Mouse (Mus musculus): Measurements from ENCODE around the gene Sorcs2. TPM values are rescaled to one million over a fixed set of nuclear protein-coding genes. Genes with fewer than 3 reads are reported as not detected.

Gene Sorcs2
- polyA plus RNA-seq, 1 experiment from 2014 or later: 11.7 TPM

DNA sequence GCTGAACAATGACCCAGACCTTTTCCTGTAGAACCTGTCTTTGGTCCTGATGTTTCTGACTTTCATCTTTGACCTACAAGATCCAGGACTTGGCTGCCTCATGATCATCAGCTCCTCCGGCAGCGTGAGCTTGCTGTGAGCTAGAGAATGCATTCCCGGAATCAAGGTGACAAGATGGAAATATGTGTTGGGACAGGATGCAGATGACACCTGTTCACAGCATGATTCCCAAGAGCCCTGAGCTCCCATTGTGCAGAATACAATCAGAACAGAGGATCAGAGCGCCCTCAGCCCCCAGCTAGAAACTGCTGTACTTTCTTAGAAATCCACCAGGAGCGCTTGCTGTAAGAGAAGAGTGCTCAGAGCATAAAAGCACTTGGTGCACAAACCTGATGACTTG lies 311.0 kb downstream of the Sorcs2 start:
- Histone ChIP-seq H3K27ac (no peak overlapping the region), H3K4me3 (no peak overlapping the region), H3K4me1 (replicated peaks) (peaks cover 36% of the 10 kb centered on the region), H3K9ac (no peak overlapping the region), H3K27me3 (0 out of 2 replicates have a peak, but pooled peaks cover 3% of the 10 kb centered on the region), H3K4me2 (no peak overlapping the region), H3K9me3 (no peaks in the 10 kb centered on the region), H3K36me3 (no peaks in the 10 kb centered on the region)
- WGBS: 84% methylated on average over 5 of the region's 5 CpGs
- ATAC-seq (ENCODE audit: low FRiP score): no peak

DNA sequence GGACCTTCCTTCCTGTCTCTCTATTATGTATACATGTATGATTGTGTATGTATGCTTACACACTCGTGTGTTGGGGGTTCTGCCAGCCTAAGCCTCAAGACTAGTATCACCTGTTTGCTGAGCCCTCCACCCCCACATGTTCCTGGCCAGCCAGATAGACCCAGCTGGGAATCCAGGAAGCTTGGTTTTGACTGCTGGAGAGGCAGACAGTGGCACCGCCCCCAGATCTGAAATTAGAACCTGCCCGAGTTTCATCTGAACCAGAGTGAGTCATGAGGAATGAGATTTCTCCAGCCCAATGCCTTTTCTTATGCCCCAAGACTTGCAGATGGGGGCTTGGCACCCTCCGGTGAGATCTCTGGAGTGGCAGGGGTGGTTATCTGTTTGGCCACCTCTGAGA lies 312.3 kb downstream of the Sorcs2 start:
- Histone ChIP-seq H3K9ac (no peak overlapping the region), H3K4me1 (replicated peaks) (peaks cover 47% of the 10 kb centered on the region), H3K27me3 (0 out of 2 replicates have a peak, but pooled peaks cover 8% of the 10 kb centered on the region), H3K9me3 (no peaks in the 10 kb centered on the region), H3K27ac (no peak overlapping the region), H3K36me3 (no peaks in the 10 kb centered on the region), H3K4me3 (no peak overlapping the region), H3K4me2 (no peak overlapping the region)
- 89% methylated on average over 4 of the region's 4 CpGs for WGBS
- ATAC-seq (ENCODE audit: low FRiP score): no peak

DNA sequence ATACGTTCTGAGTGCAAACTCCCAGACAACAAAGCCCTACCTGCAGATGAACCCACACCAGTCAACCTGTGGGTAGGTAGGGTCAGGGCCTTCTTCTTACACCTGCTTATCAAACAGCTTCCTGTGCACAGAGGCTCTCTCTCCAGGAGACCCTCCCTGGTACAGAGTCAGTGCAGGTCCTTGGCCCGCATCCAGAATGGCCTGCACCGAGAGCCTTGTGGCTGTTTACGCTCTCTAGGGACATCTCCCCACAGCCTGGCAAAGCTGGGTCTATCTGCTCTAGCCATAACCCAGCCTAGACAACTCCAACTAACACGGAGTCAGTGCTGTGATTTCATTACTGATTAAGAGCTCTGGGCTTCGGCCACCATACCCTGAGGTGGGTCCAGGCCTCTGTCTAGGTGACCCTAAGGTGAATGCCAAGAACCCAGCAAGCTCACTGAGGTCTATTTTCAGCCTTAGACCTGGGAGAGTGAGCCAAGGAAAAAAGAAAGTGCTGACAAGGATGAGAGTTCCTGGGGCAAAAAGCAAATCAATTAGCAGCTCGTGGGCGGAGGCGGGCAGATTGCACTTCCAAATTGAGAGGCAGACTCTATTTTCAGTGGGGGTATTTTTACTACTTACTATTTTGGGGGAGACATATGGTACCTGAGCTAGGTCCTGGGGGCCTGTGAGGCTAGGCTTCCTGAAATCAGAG lies 313.9 kb downstream of the Sorcs2 start:
- Histone ChIP-seq H3K4me1 (replicated peaks) (peaks cover 45% of the 10 kb centered on the region), H3K4me3 (no peak overlapping the region), H3K36me3 (no peaks in the 10 kb centered on the region), H3K4me2 (no peak overlapping the region), H3K9ac (no peak overlapping the region), H3K27me3 (0 out of 2 replicates have a peak, but pooled peaks cover 8% of the 10 kb centered on the region), H3K27ac (no peak overlapping the region), H3K9me3 (no peaks in the 10 kb centered on the region)
- ATAC-seq (ENCODE audit: low FRiP score): no peak
- WGBS: 79% methylated on average over 9 of the region's 9 CpGs

DNA sequence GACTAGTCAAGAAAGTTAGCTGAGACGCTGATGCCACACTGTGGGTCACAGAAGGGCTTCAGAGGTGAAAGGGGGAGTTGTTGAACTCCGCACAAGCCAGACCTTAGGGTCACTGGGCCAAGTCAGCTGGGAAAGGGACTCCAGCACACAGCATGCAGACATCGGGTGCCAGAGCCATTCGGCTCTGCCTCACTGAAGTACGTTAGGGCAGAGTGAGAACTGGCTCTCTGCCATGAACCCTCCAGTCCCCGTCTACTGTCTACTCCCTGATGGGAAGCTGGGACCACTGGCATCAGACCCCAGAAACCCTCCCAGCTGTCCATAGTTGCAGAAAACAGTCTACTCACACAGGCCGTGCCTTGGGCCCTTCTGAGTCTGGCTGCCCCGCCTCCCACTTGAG lies 316.9 kb downstream of the Sorcs2 start:
- Histone ChIP-seq H3K4me3 (no peak overlapping the region), H3K9ac (no peak overlapping the region), H3K4me2 (no peak overlapping the region), H3K27me3 (0 out of 2 replicates have a peak, but pooled peaks cover 8% of the 10 kb centered on the region), H3K27ac (no peak overlapping the region), H3K9me3 (no peaks in the 10 kb centered on the region), H3K36me3 (no peaks in the 10 kb centered on the region), H3K4me1 (replicated peaks) (peaks cover 35% of the 10 kb centered on the region)
- no peak for ATAC-seq (ENCODE audit: low FRiP score)
- WGBS: 65% methylated on average over 8 of the region's 8 CpGs

DNA sequence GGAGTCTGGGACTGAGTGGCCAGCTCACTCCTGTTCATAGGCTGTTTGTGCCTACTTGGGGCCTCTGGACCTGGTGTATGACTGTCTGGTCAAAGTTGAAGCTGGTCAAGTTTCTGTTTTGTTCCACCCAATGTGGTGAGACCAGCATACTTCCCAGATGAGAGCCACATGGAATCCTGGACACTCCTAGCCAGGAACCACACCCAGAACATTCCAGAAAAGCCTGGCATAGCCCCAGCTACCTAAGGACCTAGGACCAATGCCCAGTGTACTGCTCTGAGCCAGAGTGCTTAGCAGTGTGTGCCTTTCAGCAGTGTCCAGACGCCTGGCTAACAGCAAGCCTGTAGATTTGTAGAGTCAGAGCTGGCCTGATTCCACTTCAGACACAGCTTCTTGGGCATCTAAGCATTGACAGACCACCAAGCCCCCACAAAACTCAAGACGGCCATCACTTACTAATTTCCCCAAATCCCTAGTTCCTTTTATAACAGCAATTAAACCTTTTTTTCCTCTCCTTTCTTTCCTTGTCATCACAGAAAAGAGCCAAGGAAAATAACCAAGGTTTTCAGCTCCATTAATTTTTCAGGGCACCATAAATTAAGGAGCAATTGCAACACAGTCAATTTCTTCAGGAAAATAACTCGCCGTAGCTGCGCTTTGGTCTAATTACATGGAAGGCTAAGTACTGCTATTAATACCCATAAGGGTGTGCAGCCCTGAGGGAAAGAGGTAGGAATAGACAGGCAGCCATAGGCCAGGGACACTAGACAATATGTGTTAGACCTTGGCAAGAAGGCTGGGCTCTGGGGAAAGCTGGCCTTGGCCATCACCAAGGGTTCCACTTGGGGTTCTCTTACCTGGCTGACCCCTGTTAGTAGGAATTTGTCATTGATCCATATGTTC lies 322.5 kb downstream of the Sorcs2 start:
- Histone ChIP-seq H3K4me1 (replicated peaks) (peaks cover 5% of the 10 kb centered on the region), H3K4me3 (no peak overlapping the region), H3K4me2 (no peak overlapping the region), H3K9ac (no peak overlapping the region), H3K27me3 (peaks cover 24% of the 10 kb centered on the region), H3K36me3 (no peaks in the 10 kb centered on the region), H3K9me3 (no peaks in the 10 kb centered on the region), H3K27ac (peak overlapping the region; percentile 48; the same call in 1 of the 2 replicates)
- no peak for ATAC-seq (ENCODE audit: low FRiP score)
- 73% methylated on average over 5 of the region's 5 CpGs for WGBS

- H3K4me3 ChIP-seq: no peak overlapping the region
- H3K36me3 ChIP-seq: peaks cover 5% of the 10 kb centered on the region; the same call in 1 of the 2 replicates
- 36% methylated on average over 6 of the region's 6 CpGs for WGBS
- H3K27me3 ChIP-seq: peaks cover 56% of the 10 kb centered on the region
- H3K9me3 ChIP-seq: no peaks in the 10 kb centered on the region
- no peak for ATAC-seq (ENCODE audit: low FRiP score)
- H3K4me2 ChIP-seq: no peak overlapping the region
- peaks cover 25% of the 10 kb centered on the region for H3K4me1 ChIP-seq (replicated peaks)
- H3K9ac ChIP-seq: no peak overlapping the region
- H3K27ac ChIP-seq: no peak overlapping the region
These were observed 328.2 kb downstream of the Sorcs2 start for GRCm38 (mm10) chr5:36069503-36070360.

- peaks cover 63% of the 10 kb centered on the region for H3K27me3 ChIP-seq
- 0 out of 2 replicates have a peak, but pooled peaks have one; percentile 53 for ATAC-seq (ENCODE audit: low FRiP score)
These were observed 330.2 kb downstream of the Sorcs2 start for GRCm38 (mm10) chr5:36067651-36068181.

GRCm38 (mm10) chr5:36057804-36058322 lies 340.1 kb downstream of the Sorcs2 start:
- H3K27me3 ChIP-seq: 0 out of 2 replicates have a peak, but pooled peaks cover 4% of the 10 kb centered on the region
- H3K9ac ChIP-seq: no peak overlapping the region
- 0 out of 2 replicates have a peak, but pooled peaks cover 4% of the 10 kb centered on the region for H3K9me3 ChIP-seq
- no peak overlapping the region for H3K27ac ChIP-seq
- H3K4me2 ChIP-seq: no peak overlapping the region
- H3K4me1 ChIP-seq (replicated peaks): peaks cover 17% of the 10 kb centered on the region
- H3K36me3 ChIP-seq: peaks cover 5% of the 10 kb centered on the region
- H3K4me3 ChIP-seq: no peak overlapping the region
- ATAC-seq (ENCODE audit: low FRiP score): no peak
- WGBS: 86% methylated on average over 14 of the region's 14 CpGs

More at GRCm38 (mm10) chr5:36067651-36068181, 330.2 kb downstream of the Sorcs2 start:
- Histone ChIP-seq H3K4me3 (no peak overlapping the region), H3K27ac (no peak overlapping the region), H3K36me3 (peaks cover 5% of the 10 kb centered on the region; the same call in 1 of the 2 replicates), H3K9me3 (no peaks in the 10 kb centered on the region), H3K9ac (no peak overlapping the region), H3K4me1 (replicated peaks) (peaks cover 25% of the 10 kb centered on the region), H3K4me2 (no peak overlapping the region)
- 22% methylated on average over 8 of the region's 8 CpGs for WGBS

DNA sequence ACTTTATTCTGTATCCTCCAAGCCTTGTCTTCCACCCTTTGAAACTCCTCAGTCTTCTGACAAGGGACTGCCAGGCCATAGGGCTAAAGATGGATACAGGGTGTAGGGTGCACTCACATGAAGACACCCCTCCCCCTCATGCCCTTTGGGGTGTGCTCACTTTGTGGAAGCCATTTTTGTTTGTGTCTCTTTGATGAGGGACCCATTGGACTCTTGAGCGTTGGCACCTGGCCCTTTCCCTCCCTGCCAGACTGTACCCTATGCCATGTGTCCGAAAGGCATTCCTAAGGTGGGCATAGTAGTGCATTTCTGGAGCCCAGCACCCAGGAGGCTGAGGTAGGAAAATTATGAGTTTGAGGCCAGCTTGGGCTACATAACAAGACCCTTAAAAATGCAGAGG lies 341.0 kb downstream of the Sorcs2 start:
- H3K27me3 ChIP-seq: no peaks in the 10 kb centered on the region
- no peak overlapping the region for H3K9ac ChIP-seq
- 0 out of 2 replicates have a peak, but pooled peaks cover 4% of the 10 kb centered on the region for H3K9me3 ChIP-seq
- ATAC-seq (ENCODE audit: low FRiP score): no peak
- H3K36me3 ChIP-seq: peaks cover 5% of the 10 kb centered on the region
- H3K4me3 ChIP-seq: no peak overlapping the region
- H3K4me1 ChIP-seq (replicated peaks): peaks cover 17% of the 10 kb centered on the region
- 96% methylated on average over 2 of the region's 2 CpGs for WGBS
- H3K27ac ChIP-seq: no peak overlapping the region
- no peak overlapping the region for H3K4me2 ChIP-seq

DNA sequence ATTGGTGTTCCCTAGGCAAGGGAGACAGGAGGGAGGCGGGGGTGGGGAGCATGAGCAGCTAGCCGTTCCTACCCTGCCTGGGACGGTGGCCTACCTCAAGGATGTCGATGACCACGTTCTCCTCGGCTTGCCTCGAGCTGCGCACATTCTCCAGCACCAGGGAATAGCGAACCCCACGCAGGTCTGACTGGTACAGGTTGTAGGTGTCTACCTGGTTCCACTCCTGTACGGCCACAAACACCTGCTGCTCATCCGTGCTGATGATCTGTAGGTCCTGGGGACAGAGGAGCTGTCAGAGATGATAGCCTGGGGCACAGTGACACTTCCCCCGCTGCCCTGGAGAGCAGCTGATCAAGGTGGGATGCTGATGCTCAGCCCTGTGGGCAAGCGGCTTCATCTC lies 342.1 kb downstream of the Sorcs2 start:
- Histone ChIP-seq H3K9ac (no peak overlapping the region), H3K27ac (no peak overlapping the region), H3K9me3 (0 out of 2 replicates have a peak, but pooled peaks cover 4% of the 10 kb centered on the region), H3K4me1 (replicated peaks) (peaks cover 17% of the 10 kb centered on the region), H3K36me3 (peaks cover 5% of the 10 kb centered on the region), H3K4me3 (no peak overlapping the region), H3K27me3 (no peaks in the 10 kb centered on the region), H3K4me2 (no peak overlapping the region)
- no peak for ATAC-seq (ENCODE audit: low FRiP score)
- 92% methylated on average over 14 of the region's 14 CpGs for WGBS

- Histone ChIP-seq H3K4me1 (replicated peaks) (peaks cover 17% of the 10 kb centered on the region), H3K4me3 (no peak overlapping the region), H3K36me3 (peaks cover 9% of the 10 kb centered on the region), H3K4me2 (no peak overlapping the region), H3K27me3 (no peaks in the 10 kb centered on the region), H3K9ac (no peak overlapping the region), H3K27ac (0 out of 2 replicates have a peak overlapping the region, but pooled peaks have one; percentile 1), H3K9me3 (0 out of 2 replicates have a peak, but pooled peaks cover 4% of the 10 kb centered on the region)
- WGBS: 63% methylated on average over 3 of the region's 3 CpGs
- 0 out of 2 replicates have a peak, but pooled peaks have one; percentile 35 for ATAC-seq (ENCODE audit: low FRiP score)
These were observed 343.4 kb downstream of the Sorcs2 start for GRCm38 (mm10) chr5:36054498-36054897.

Data from hindbrain, embryonic 13.5 days (tissue).